Comparison of ENCODE assay signal across 8 mouse cellular contexts in the genomic region with DNA sequence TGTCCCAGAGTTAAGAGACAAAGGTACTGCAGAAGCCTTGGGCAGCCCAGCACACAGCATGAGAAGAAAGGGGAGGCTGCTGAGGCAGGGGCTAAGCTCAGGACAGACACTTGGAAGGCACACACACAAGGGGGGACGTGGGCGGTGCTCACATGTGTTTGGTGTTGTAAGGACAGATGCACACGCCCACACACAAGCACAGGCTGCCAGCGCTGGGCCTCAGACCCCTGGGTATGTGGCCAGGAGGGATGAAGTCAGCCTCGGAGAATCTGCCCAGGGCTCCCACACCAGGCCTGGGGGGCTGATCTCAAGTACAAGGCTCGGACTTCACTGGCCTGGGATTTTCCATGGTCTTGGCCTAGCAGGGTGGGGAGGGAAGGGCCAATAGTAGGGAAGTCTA. TPM values are rescaled to one million over a fixed set of nuclear protein-coding genes. Genes with fewer than 3 reads are reported as not detected.
DNase-seq lines count a peak whose midpoint lies in the region.

No protein-coding gene starts in this region.

- intact Hi-C loops in left cerebral cortex, postnatal 25 days (cut with DNase I) = no loop called here

- DNase-seq in embryo, embryonic 10 days (ENCODE audit: low spot score) = peak; percentile 57
- DNase-seq in embryo, embryonic 9.5 days (ENCODE audit: extremely low spot score) = no peak
- peak; percentile 91 for DNase-seq in Muller cell, postnatal 12 days (ENCODE audit: inconsistent ontology term)
- DNase-seq in gastrocnemius, postnatal 25 days = peak; percentile 82
- DNase-seq in left cerebral cortex, postnatal 25 days (ENCODE audit: low spot score in 2 of 2) = peak; percentile 41 to 69
- peak; percentile 84 for DNase-seq in skeletal muscle tissue, adult 2 months (ENCODE audit: low read depth, low spot score)
- no peak for DNase-seq in cerebellum, adult 11-12 months
- DNase-seq in thymus, postnatal 0 days (ENCODE audit: low spot score) = no peak

RNA-seq across cellular contexts. Expression of gene Loxl1, which starts 4.6 kb away (rescaled TPM):
- total RNA-seq in gastrocnemius, postnatal 25 days (2021) = 10 to 100 TPM; 19.1 to 28.7 TPM
- 1 to 10 TPM; 2.0 to 2.6 TPM for total RNA-seq in left cerebral cortex, postnatal 25 days (2021)
- polyA plus RNA-seq in thymus, postnatal 0 days (2015; fragmentation: Nextera tagmentation; extraction: Ambion mirVana) = 4.3 and 4.7 TPM in 2 replicates

RNA-seq across cellular contexts. Expression of gene Stoml1, which starts 55.4 kb away (rescaled TPM):
- 1 to 10 TPM; 6.5 to 8.8 TPM for total RNA-seq in gastrocnemius, postnatal 25 days (2021)
- total RNA-seq in left cerebral cortex, postnatal 25 days (2021) = 10 to 100 TPM; 64.3 to 71.4 TPM
- 48.3 and 55.1 TPM in 2 replicates for polyA plus RNA-seq in thymus, postnatal 0 days (2015; fragmentation: Nextera tagmentation; extraction: Ambion mirVana)

RNA-seq across cellular contexts. Expression of gene Pml, which starts 58.8 kb away (rescaled TPM):
- total RNA-seq in gastrocnemius, postnatal 25 days (2021) = 1 to 10 TPM; 3.5 to 4.6 TPM
- total RNA-seq in left cerebral cortex, postnatal 25 days (2021) = 10 to 100 TPM; 13.0 to 18.2 TPM
- polyA plus RNA-seq in thymus, postnatal 0 days (2015; fragmentation: Nextera tagmentation; extraction: Ambion mirVana) = 17.8 and 18.3 TPM in 2 replicates

Comparison
In these comparisons a context has a peak if more than half of its experiments do, and no peak if none do; other contexts are left out.
1. DNase-seq: peak in embryo, embryonic 10 days (single experiment), Muller cell, postnatal 12 days (single experiment), gastrocnemius, postnatal 25 days (single experiment), left cerebral cortex, postnatal 25 days (2 of 2) and skeletal muscle tissue, adult 2 months (single experiment); none in embryo, embryonic 9.5 days (single experiment), cerebellum, adult 11-12 months (single experiment) and thymus, postnatal 0 days (single experiment).
2. RNA of gene Loxl1, which starts 4.6 kb away (total RNA-seq): 19.1 to 28.7 TPM in gastrocnemius, postnatal 25 days; 2.0 to 2.6 TPM in left cerebral cortex, postnatal 25 days; every median in the first group is over 4 times any median in the second.
3. RNA of gene Stoml1, which starts 55.4 kb away (total RNA-seq): 64.3 to 71.4 TPM in left cerebral cortex, postnatal 25 days; 6.5 to 8.8 TPM in gastrocnemius, postnatal 25 days; every median in the first group is over 4 times any median in the second.